Mouse (Mus musculus) myocyte (in vitro differentiated cells): Measurements from ENCODE around the gene Thada.
"Not testable (repeated sequence)": the region's sequence is repeated elsewhere in the genome, so short reads cannot be mapped to it uniquely, and the experiment has no call there.

ENCODE experiments used
- MYOD1 ChIP-seq, 3 experiments: IDR thresholded peaks; one replicate each; pipeline ENCODE4 v1.6.1; 2011; ENCODE audit warnings: control low read depth in 2 of 3, low read depth in 2 of 3, mild to moderate bottlenecking in 2 of 3, moderate library complexity in 1 of 3; ENCODE audit not compliant: insufficient read length in 2 of 3, control insufficient read depth in 1 of 3
- POLR2AphosphoS2 ChIP-seq: IDR thresholded peaks from one replicate; pipeline ENCODE4 v1.6.1; 2011; ENCODE audit warnings: low read depth, control low read depth; ENCODE audit not compliant: insufficient read length

DNA sequence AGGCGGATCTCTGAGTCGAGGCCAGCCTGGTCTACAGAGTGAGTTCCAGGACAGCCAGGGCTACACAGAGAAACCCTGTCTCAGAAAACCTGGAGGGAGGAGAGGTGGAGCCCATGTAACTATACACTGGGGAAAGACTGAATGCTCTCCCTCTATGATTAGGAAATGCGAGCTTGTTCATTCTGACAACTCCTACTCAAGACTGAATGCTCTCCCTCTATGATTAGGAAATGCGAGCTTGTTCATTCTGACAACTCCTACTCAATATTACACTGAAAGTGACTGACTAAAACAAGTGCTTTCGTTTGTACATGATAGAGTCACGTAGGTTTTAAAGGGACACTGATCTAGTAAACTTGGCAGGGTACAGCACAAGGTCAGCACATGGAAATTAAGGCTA lies 174.8 kb downstream of the Thada start:
- not testable (repeated sequence) for TF ChIP-seq POLR2AphosphoS2; MYOD1 (IDR thresholded peaks at IDR 0.05; ENCODE audit: control insufficient read depth in 1 of 3, insufficient read length in 2 of 3, low read depth in 2 of 3)
